Mouse (Mus musculus): Measurements from ENCODE around the gene Ovol2. TPM values are rescaled to one million over a fixed set of nuclear protein-coding genes. Genes with fewer than 3 reads are reported as not detected.

Gene Ovol2
- polyA plus RNA-seq, 1 experiment from 2014 or later = not detected

GRCm38 (mm10) chr2:144267731-144268015 is 64.3 kb downstream of the Ovol2 start:
- ChIA-PET POLR2A (no interaction called here), CTCF (no interaction called here)
- ATAC-seq (peak; percentile 32), DNase-seq (ENCODE audit: low read depth, low spot score) (peak; percentile 48)
- in situ Hi-C loops (cut with MboI; ENCODE audit: low pct_unique_long_range_greater_than_20kb) = no loop called here
- no peaks in the 10 kb centered on the region for H3K27me3 ChIP-seq
- TF ChIP-seq CTCF (IDR thresholded peaks at IDR 0.05) = no peak

GRCm38 (mm10) chr2:144267004-144267730 is 64.8 kb downstream of the Ovol2 start:
- CTCF ChIA-PET = no interaction called here
- DNase-seq (ENCODE audit: low read depth, low spot score) = no peak
- POLR2A ChIA-PET = no interaction called here
- ATAC-seq = no peak
- TF ChIP-seq CTCF (IDR thresholded peaks at IDR 0.05) = no peak
- in situ Hi-C loops (cut with MboI; ENCODE audit: low pct_unique_long_range_greater_than_20kb) = no loop called here
- H3K27me3 ChIP-seq = no peaks in the 10 kb centered on the region

- ATAC-seq (no peak), DNase-seq (ENCODE audit: low read depth, low spot score) (no peak)
- POLR2A ChIA-PET = no interaction called here
- in situ Hi-C loops (cut with MboI; ENCODE audit: low pct_unique_long_range_greater_than_20kb) = no loop called here
- no peak for TF ChIP-seq CTCF (IDR thresholded peaks at IDR 0.05)
- CTCF ChIA-PET = no interaction called here
- no peaks in the 10 kb centered on the region for H3K27me3 ChIP-seq
Measured at GRCm38 (mm10) chr2:144265916-144266683, 65.8 kb downstream of the Ovol2 start.

GRCm38 (mm10) chr2:144265120-144265488 is 66.8 kb downstream of the Ovol2 start:
- POLR2A ChIA-PET = interaction anchor here (0.7 kb wide), 1 partner anchor 36 kb away, joined by 3 read pairs; no protein-coding TSS in a partner anchor
- no peak for TF ChIP-seq CTCF (IDR thresholded peaks at IDR 0.05)
- DNase-seq (ENCODE audit: low read depth, low spot score) (no peak), ATAC-seq (no peak)
- CTCF ChIA-PET = no interaction called here
- no peaks in the 10 kb centered on the region for H3K27me3 ChIP-seq
- in situ Hi-C loops (cut with MboI; ENCODE audit: low pct_unique_long_range_greater_than_20kb) = no loop called here

GRCm38 (mm10) chr2:144264398-144265119 is 67.4 kb downstream of the Ovol2 start:
- TF ChIP-seq CTCF (IDR thresholded peaks at IDR 0.05) = no peak
- POLR2A ChIA-PET = interaction anchor here (0.7 kb wide), 1 partner anchor 35 kb away, joined by 3 read pairs; no protein-coding TSS in a partner anchor
- CTCF ChIA-PET = interaction anchor here (1.3 to 1.7 kb wide), 2 partner anchors 10 to 253 kb away, joined by 3 to 4 read pairs; partner anchors contain the start of gene Rrbp1
- ATAC-seq = peak; percentile 59
- in situ Hi-C loops (cut with MboI; ENCODE audit: low pct_unique_long_range_greater_than_20kb) = no loop called here
- no peaks in the 10 kb centered on the region for H3K27me3 ChIP-seq
- DNase-seq (ENCODE audit: low read depth, low spot score) = no peak

GRCm38 (mm10) chr2:144262837-144263236 is 69.1 kb downstream of the Ovol2 start:
- CTCF ChIA-PET = interaction anchor here (1.7 kb wide), 1 partner anchor 8 kb away, joined by 4 read pairs; no protein-coding TSS in a partner anchor
- ATAC-seq (no peak), DNase-seq (ENCODE audit: low read depth, low spot score) (no peak)
- POLR2A ChIA-PET = no interaction called here
- in situ Hi-C loops (cut with MboI; ENCODE audit: low pct_unique_long_range_greater_than_20kb) = no loop called here
- TF ChIP-seq CTCF (IDR thresholded peaks at IDR 0.05) = no peak
- no peaks in the 10 kb centered on the region for H3K27me3 ChIP-seq

Other genes with a start within 250 kb of the Ovol2 start
- gene Mgme1, start 61.5 kb downstream of the Ovol2 start, polyA plus RNA-seq (2021) = 6.0 TPM
- 145 TPM for gene Snx5, start 61.2 kb downstream of the Ovol2 start, polyA plus RNA-seq (2021)
- 35.8 TPM for gene Kat14, start 36.8 kb upstream of the Ovol2 start, polyA plus RNA-seq (2021)
- gene Pet117, start 36.9 kb upstream of the Ovol2 start, polyA plus RNA-seq (2021) = 0.24 TPM
- gene Dzank1, start 195.3 kb upstream of the Ovol2 start, polyA plus RNA-seq (2021) = 3.6 TPM
- 19.8 TPM for gene Polr3f, start 195.6 kb upstream of the Ovol2 start, polyA plus RNA-seq (2021)
- 65.2 TPM for gene Rbbp9, start 218.7 kb upstream of the Ovol2 start, polyA plus RNA-seq (2021)
- 117 TPM for gene Sec23b, start 224.1 kb upstream of the Ovol2 start, polyA plus RNA-seq (2021)

Measured in Patski (cell line).